Mouse (Mus musculus): ENCODE measurements around the gene Otud7b. TPM values are rescaled to one million over a fixed set of nuclear protein-coding genes. Genes with fewer than 3 reads are reported as not detected.

Gene Otud7b
- polyA plus RNA-seq, 1 experiment from 2014 or later: 7.4 TPM

GRCm38 (mm10) chr3:96182382-96182776, 78.1 kb downstream of the Otud7b start:
- no peaks in the 10 kb centered on the region for H3K4me1 ChIP-seq (ENCODE audit: insufficient read depth)
- no peak overlapping the region for H3K27ac ChIP-seq (ENCODE audit: low read depth)
- DNase-seq: no peak
- no peak overlapping the region for H3K9ac ChIP-seq (replicated peaks)
- no peak overlapping the region for H3K4me2 ChIP-seq (ENCODE audit: low read depth, low read length)
- WGBS (ENCODE audit: insufficient replicate concordance): 34% methylated on average over 4 of the region's 4 CpGs
- ATAC-seq: no peak
- no peaks in the 10 kb centered on the region for H3K27me3 ChIP-seq (ENCODE audit: insufficient read depth, low read length)
- H3K9me3 ChIP-seq (ENCODE audit: low read length): no peaks in the 10 kb centered on the region
- H3K4me3 ChIP-seq (ENCODE audit: low read depth, low read length): no peak overlapping the region
- H3K36me3 ChIP-seq (replicated peaks; ENCODE audit: insufficient read depth, low read length): peaks cover 13% of the 10 kb centered on the region
- no peak for TF ChIP-seq CTCF (IDR thresholded peaks at IDR 0.05; ENCODE audit: low read depth)
- TF ChIP-seq EP300 (IDR thresholded peaks at IDR 0.05; ENCODE audit: low read depth): no peak

GRCm38 (mm10) chr3:96192977-96193376, 88.7 kb downstream of the Otud7b start:
- no peak for DNase-seq
- H3K4me3 ChIP-seq (ENCODE audit: low read depth, low read length): no peak overlapping the region
- 68% methylated on average over 12 of the region's 12 CpGs for WGBS (ENCODE audit: insufficient replicate concordance)
- H3K4me2 ChIP-seq (ENCODE audit: low read depth, low read length): no peak overlapping the region
- H3K27me3 ChIP-seq (ENCODE audit: insufficient read depth, low read length): no peaks in the 10 kb centered on the region
- H3K9ac ChIP-seq (replicated peaks): no peak overlapping the region
- H3K36me3 ChIP-seq (replicated peaks; ENCODE audit: insufficient read depth, low read length): no peaks in the 10 kb centered on the region
- H3K4me1 ChIP-seq (ENCODE audit: insufficient read depth): peaks cover 12% of the 10 kb centered on the region
- H3K27ac ChIP-seq (ENCODE audit: low read depth): no peak overlapping the region
- ATAC-seq: no peak
- H3K9me3 ChIP-seq (ENCODE audit: low read length): no peaks in the 10 kb centered on the region; the same call in 1 of the 2 replicates
- TF ChIP-seq CTCF (IDR thresholded peaks at IDR 0.05; ENCODE audit: low read depth) (no peak), EP300 (IDR thresholded peaks at IDR 0.05; ENCODE audit: low read depth) (no peak)

GRCm38 (mm10) chr3:96194966-96195365, 90.6 kb downstream of the Otud7b start:
- ATAC-seq (no peak), DNase-seq (no peak)
- no peak for TF ChIP-seq CTCF (IDR thresholded peaks at IDR 0.05; ENCODE audit: low read depth)
- no peak for TF ChIP-seq EP300 (IDR thresholded peaks at IDR 0.05; ENCODE audit: low read depth)
- H3K27me3 ChIP-seq (ENCODE audit: insufficient read depth, low read length): no peaks in the 10 kb centered on the region
- no peak overlapping the region for H3K27ac ChIP-seq (ENCODE audit: low read depth)
- no peak overlapping the region for H3K4me3 ChIP-seq (ENCODE audit: low read depth, low read length)
- no peak overlapping the region for H3K4me2 ChIP-seq (ENCODE audit: low read depth, low read length)
- no peaks in the 10 kb centered on the region; the same call in 1 of the 2 replicates for H3K9me3 ChIP-seq (ENCODE audit: low read length)
- WGBS (ENCODE audit: insufficient replicate concordance): 50% methylated on average over 10 of the region's 10 CpGs
- no peak overlapping the region for H3K9ac ChIP-seq (replicated peaks)
- H3K36me3 ChIP-seq (replicated peaks; ENCODE audit: insufficient read depth, low read length): no peaks in the 10 kb centered on the region
- peaks cover 15% of the 10 kb centered on the region for H3K4me1 ChIP-seq (ENCODE audit: insufficient read depth)

- Histone ChIP-seq H3K27ac (ENCODE audit: low read depth) (no peak overlapping the region), H3K27me3 (ENCODE audit: insufficient read depth, low read length) (no peaks in the 10 kb centered on the region), H3K4me2 (ENCODE audit: low read depth, low read length) (no peak overlapping the region), H3K36me3 (replicated peaks; ENCODE audit: insufficient read depth, low read length) (no peaks in the 10 kb centered on the region), H3K4me1 (ENCODE audit: insufficient read depth) (peaks cover 15% of the 10 kb centered on the region), H3K9me3 (ENCODE audit: low read length) (no peaks in the 10 kb centered on the region; the same call in 1 of the 2 replicates), H3K4me3 (ENCODE audit: low read depth, low read length) (no peak overlapping the region), H3K9ac (replicated peaks) (no peak overlapping the region)
- DNase-seq (no peak), ATAC-seq (no peak)
- WGBS (ENCODE audit: insufficient replicate concordance): 85% methylated on average over 11 of the region's 11 CpGs
- peak; percentile 34 for TF ChIP-seq CTCF (IDR thresholded peaks at IDR 0.05; ENCODE audit: low read depth)
- no peak for TF ChIP-seq EP300 (IDR thresholded peaks at IDR 0.05; ENCODE audit: low read depth)
These were observed 91.4 kb downstream of the Otud7b start for GRCm38 (mm10) chr3:96195616-96196313.

GRCm38 (mm10) chr3:96196437-96197128, 92.3 kb downstream of the Otud7b start:
- DNase-seq (no peak), ATAC-seq (no peak)
- Histone ChIP-seq H3K9ac (replicated peaks) (peak overlapping the region; percentile 61), H3K4me3 (ENCODE audit: low read depth, low read length) (peak overlapping the region; percentile 55), H3K9me3 (ENCODE audit: low read length) (no peaks in the 10 kb centered on the region; the same call in 1 of the 2 replicates), H3K27ac (ENCODE audit: low read depth) (peak overlapping the region; percentile 88; the same call in 1 of the 2 replicates), H3K27me3 (ENCODE audit: insufficient read depth, low read length) (no peaks in the 10 kb centered on the region), H3K4me2 (ENCODE audit: low read depth, low read length) (peak overlapping the region; percentile 85), H3K4me1 (ENCODE audit: insufficient read depth) (peaks cover 15% of the 10 kb centered on the region), H3K36me3 (replicated peaks; ENCODE audit: insufficient read depth, low read length) (no peaks in the 10 kb centered on the region)
- 21% methylated on average over 27 of the region's 27 CpGs for whole genome bisulfite sequencing (ENCODE audit: insufficient replicate concordance)
- TF ChIP-seq EP300 (IDR thresholded peaks at IDR 0.05; ENCODE audit: low read depth) (no peak), CTCF (IDR thresholded peaks at IDR 0.05; ENCODE audit: low read depth) (no peak)

DNA sequence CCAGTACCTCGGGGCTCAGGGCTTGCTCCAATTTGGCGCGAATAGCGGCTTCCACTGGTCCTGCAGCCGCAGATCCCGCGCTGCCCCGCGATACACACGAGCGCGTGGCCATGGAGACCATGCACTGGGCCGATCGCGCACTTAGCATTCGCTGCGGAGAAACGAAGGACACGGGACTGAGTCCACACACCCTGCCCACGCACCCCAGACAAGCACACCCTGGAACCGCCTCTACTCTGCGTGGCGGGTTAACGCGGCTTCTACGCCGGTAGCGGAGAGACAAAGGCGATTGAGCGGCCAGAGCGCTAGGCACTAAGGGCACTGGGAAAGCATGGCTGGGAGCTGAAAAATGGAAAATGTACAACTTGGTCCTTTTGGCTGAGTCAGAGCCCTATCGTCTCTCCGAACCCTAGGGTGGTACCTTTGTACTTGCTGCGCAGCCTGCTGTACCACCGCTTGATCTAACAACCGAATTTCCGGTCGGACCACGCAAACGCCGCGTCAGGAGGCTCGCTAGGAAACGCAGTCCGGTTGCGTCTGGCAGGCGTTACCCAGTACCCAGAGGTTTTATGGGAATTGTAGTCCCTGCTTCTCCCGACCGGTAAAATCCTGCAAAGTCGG, 92.9 kb downstream of the Otud7b start:
- Histone ChIP-seq H3K27ac (ENCODE audit: low read depth) (peak overlapping the region; percentile 88), H3K9me3 (ENCODE audit: low read length) (no peaks in the 10 kb centered on the region; the same call in 1 of the 2 replicates), H3K9ac (replicated peaks) (peak overlapping the region; percentile 61), H3K27me3 (ENCODE audit: insufficient read depth, low read length) (no peaks in the 10 kb centered on the region), H3K4me2 (ENCODE audit: low read depth, low read length) (peak overlapping the region; percentile 85), H3K36me3 (replicated peaks; ENCODE audit: insufficient read depth, low read length) (no peaks in the 10 kb centered on the region), H3K4me1 (ENCODE audit: insufficient read depth) (peaks cover 15% of the 10 kb centered on the region), H3K4me3 (ENCODE audit: low read depth, low read length) (peak overlapping the region; percentile 55)
- TF ChIP-seq EP300 (IDR thresholded peaks at IDR 0.05; ENCODE audit: low read depth) (peak; percentile 49; the same call in 1 of the 2 replicates), CTCF (IDR thresholded peaks at IDR 0.05; ENCODE audit: low read depth) (peak; percentile 22; the same call in 1 of the 2 replicates)
- WGBS (ENCODE audit: insufficient replicate concordance): under 1% methylated on average over 50 of the region's 50 CpGs
- peak; percentile 87 for DNase-seq
- peak; percentile 89 for ATAC-seq
